Mouse (Mus musculus) CH12.LX (cell line): Measurements from ENCODE around the gene Bdkrb2. TPM values are rescaled to one million over a fixed set of nuclear protein-coding genes. Genes with fewer than 3 reads are reported as not detected.

Source experiments
- DNase-seq: peaks from one replicate; pipeline ENCODE4 v3.0.0-alpha.2; 2013; ENCODE audit errors: extremely low read depth
- H3K27ac ChIP-seq: 2 replicates; pipeline ENCODE4 v1.5.1; 2012; ENCODE audit warnings: low read depth, mild to moderate bottlenecking, control low read depth, moderate library complexity; ENCODE audit not compliant: insufficient read depth
- H3K27me3 ChIP-seq: replicated peaks from 2 replicates; pipeline ENCODE3; 2012; ENCODE audit warnings: inconsistent platforms
- H3K36me3 ChIP-seq, 2 experiments: replicated peaks in 1 of 2; 2 replicates each; pipeline versions ENCODE3 to v1.6.1; 2012; ENCODE audit warnings: inconsistent platforms in 1 of 2, low read length in 1 of 2, mild to moderate bottlenecking in 1 of 2, mixed read lengths in 1 of 2, moderate library complexity in 1 of 2; ENCODE audit not compliant: control insufficient read depth in 1 of 2, insufficient read depth in 1 of 2
- H3K4me1 ChIP-seq, 2 experiments: 2 replicates each; pipeline ENCODE4 v1.6.1; 2012; ENCODE audit warnings: inconsistent platforms in 1 of 2, moderate library complexity in 1 of 2; ENCODE audit not compliant: insufficient read depth in 2 of 2, control insufficient read depth in 1 of 2
- H3K4me2 ChIP-seq: 2 replicates; pipeline ENCODE4 v1.6.1; 2012; ENCODE audit warnings: low read depth, mild to moderate bottlenecking, control low read depth; ENCODE audit not compliant: poor library complexity, insufficient read depth, severe bottlenecking
- H3K4me3 ChIP-seq, 3 experiments: fragments of 150-350 bp in 1 of 3; sonication (generic) in 1 of 3; replicated peaks in 1 of 3; 2 replicates each; pipeline versions ENCODE3 to v1.5.1; 2011 to 2012; ENCODE audit warnings: low read depth in 2 of 3, low read length in 2 of 3, mild to moderate bottlenecking in 2 of 3, moderate library complexity in 2 of 3, control low read depth in 1 of 3, improper control_type of control experiment in 1 of 3, inconsistent platforms in 1 of 3, mixed read lengths in 1 of 3; ENCODE audit not compliant: poor library complexity in 1 of 3
- H3K79me2 ChIP-seq: replicated peaks from 2 replicates; pipeline ENCODE4 v1.6.1; 2012; ENCODE audit warnings: mild to moderate bottlenecking, moderate library complexity; ENCODE audit not compliant: control insufficient read depth, poor library complexity, insufficient read depth, severe bottlenecking; ENCODE audit errors: extremely low read depth
- H3K9ac ChIP-seq: 2 replicates; pipeline ENCODE4 v1.6.1; 2012; ENCODE audit warnings: low read depth, mild to moderate bottlenecking, control low read depth, moderate library complexity; ENCODE audit not compliant: insufficient read depth
- H3K9me3 ChIP-seq: replicated peaks from 2 replicates; pipeline ENCODE3; 2012; ENCODE audit warnings: low read length, inconsistent platforms, mixed read lengths
- E2F4 ChIP-seq: IDR thresholded peaks from 2 replicates; pipeline ENCODE4 v1.6.1; 2011; ENCODE audit warnings: low read depth, low read length, improper control_type of control experiment; ENCODE audit not compliant: insufficient replicate concordance
- ELF1 ChIP-seq: IDR thresholded peaks from 2 replicates; pipeline ENCODE4 v1.6.1; 2014; ENCODE audit warnings: low read depth, mild to moderate bottlenecking, inconsistent platforms, low read length, improper control_type of control experiment
- ETS1 ChIP-seq: conservative IDR thresholded peaks from 2 replicates; pipeline ENCODE4 v1.6.1; 2012; ENCODE audit warnings: low read depth, mild to moderate bottlenecking, inconsistent platforms, low read length, improper control_type of control experiment, moderate library complexity
- GABPA ChIP-seq: IDR thresholded peaks from 2 replicates; pipeline ENCODE4 v1.6.1; 2012; ENCODE audit warnings: low read depth, low read length, improper control_type of control experiment, inconsistent platforms; ENCODE audit not compliant: insufficient replicate concordance
- HCFC1 ChIP-seq: IDR thresholded peaks from 2 replicates; pipeline ENCODE4 v1.6.1; 2012; ENCODE audit warnings: low read depth, mild to moderate bottlenecking, inconsistent platforms, low read length, improper control_type of control experiment
- JUN ChIP-seq: IDR thresholded peaks from 2 replicates; pipeline ENCODE4 v1.6.1; 2011; ENCODE audit warnings: low read depth, mild to moderate bottlenecking, low read length, improper control_type of control experiment, moderate library complexity; ENCODE audit not compliant: insufficient read depth
- JUND ChIP-seq: conservative IDR thresholded peaks from 2 replicates; pipeline ENCODE4 v1.6.1; 2011; ENCODE audit warnings: low read depth, low read length, improper control_type of control experiment
- KAT2A ChIP-seq: IDR thresholded peaks from 2 replicates; pipeline ENCODE4 v1.6.1; 2012; ENCODE audit warnings: low read length, improper control_type of control experiment, inconsistent platforms; ENCODE audit not compliant: insufficient replicate concordance
- MAFK ChIP-seq: IDR thresholded peaks from 2 replicates; pipeline ENCODE4 v1.6.1; 2011; ENCODE audit warnings: low read length, improper control_type of control experiment; ENCODE audit not compliant: insufficient replicate concordance
- MAZ ChIP-seq: IDR thresholded peaks from 2 replicates; pipeline ENCODE4 v1.6.1; 2012; ENCODE audit warnings: low read depth, mild to moderate bottlenecking, inconsistent platforms, low read length, improper control_type of control experiment, moderate library complexity
- MEF2A ChIP-seq: IDR thresholded peaks from 2 replicates; pipeline ENCODE4 v1.6.1; 2014; ENCODE audit warnings: low read depth, mild to moderate bottlenecking, inconsistent platforms, low read length, improper control_type of control experiment, borderline replicate concordance
- MXI1 ChIP-seq: IDR thresholded peaks from 2 replicates; pipeline ENCODE4 v1.6.1; 2011; ENCODE audit warnings: mild to moderate bottlenecking, low read depth, low read length, improper control_type of control experiment
- MYC ChIP-seq: IDR thresholded peaks from 2 replicates; pipeline ENCODE4 v1.6.1; 2011; ENCODE audit warnings: low read depth, mild to moderate bottlenecking, improper control_type of control experiment, low read length
- NRF1 ChIP-seq: IDR thresholded peaks from 2 replicates; pipeline ENCODE4 v1.6.1; 2014; ENCODE audit warnings: low read depth, mild to moderate bottlenecking, inconsistent platforms, low read length, improper control_type of control experiment, moderate library complexity
- PAX5 ChIP-seq: IDR thresholded peaks from 2 replicates; pipeline ENCODE4 v1.6.1; 2012; ENCODE audit warnings: low read length, inconsistent platforms, mixed read lengths
- POLR2A ChIP-seq: IDR thresholded peaks from 2 replicates; pipeline ENCODE4 v1.6.1; 2011; ENCODE audit warnings: low read depth, mild to moderate bottlenecking, improper control_type of control experiment, low read length
- SIN3A ChIP-seq: IDR thresholded peaks from 2 replicates; pipeline ENCODE4 v1.6.1; 2012; ENCODE audit warnings: low read length, improper control_type of control experiment, inconsistent platforms
- TBP ChIP-seq: conservative IDR thresholded peaks from 2 replicates; pipeline ENCODE4 v1.6.1; 2011; ENCODE audit warnings: low read depth, low read length, improper control_type of control experiment
- UBTF ChIP-seq: IDR thresholded peaks from 2 replicates; pipeline ENCODE4 v1.6.1; 2012; ENCODE audit warnings: low read depth, mild to moderate bottlenecking, inconsistent platforms, low read length, improper control_type of control experiment, moderate library complexity
- USF1 ChIP-seq: IDR thresholded peaks from 2 replicates; pipeline ENCODE4 v1.6.1; 2014; ENCODE audit warnings: low read depth, mild to moderate bottlenecking, inconsistent platforms, low read length, improper control_type of control experiment
- ZNF384 ChIP-seq: IDR thresholded peaks from 2 replicates; pipeline ENCODE4 v1.6.1; 2012; ENCODE audit warnings: low read depth, low read length, improper control_type of control experiment, inconsistent platforms
- dilution Hi-C: fragments of 300-500 bp; cut with MboI; formaldehyde crosslinking; loops from 2 replicates; pipeline ENCODE4 v1.14.3; 2020; ENCODE audit warnings: low sequenced_read_pairs; ENCODE audit not compliant: extremely low pct_unique_long_range_greater_than_20kb, extremely low pct_ligation_motif_present
- in situ Hi-C: fragments of 300-500 bp; cut with MboI; formaldehyde crosslinking; loops from 3 replicates; pipeline ENCODE4 v1.14.3; 2019; ENCODE audit warnings: low sequenced_read_pairs, low pct_ligation_motif_present, low pct_unique_long_range_greater_than_20kb, mixed read lengths
- polyA plus RNA-seq: library from polyadenylated mRNA; unstranded; fragments of >175 nt; gene quantifications from 2 replicates; pipeline ENCODE4 v1.2.1, GENCODE M21; 2012; ENCODE audit warnings: low read depth; ENCODE audit not compliant: insufficient read length
- total RNA-seq, 2 experiments: library from RNA; depleted of rRNA; stranded (reverse); fragments of 300-350 nt in 1 of 2; fragments of >200 nt in 1 of 2; gene quantifications; 2 replicates each; pipeline ENCODE4 v1.2.3; 2012 to 2014

Bdkrb2 gene
- total and polyA plus RNA-seq, 3 experiments, result 0.06 TPM; not detected in 2

- Histone ChIP-seq H3K79me2 (no peaks in the 10 kb centered on the region), H3K36me3 (no peaks in the 10 kb centered on the region), H3K9ac (no peak overlapping the region), H3K27ac (no peak overlapping the region), H3K4me2 (no peak overlapping the region), H3K27me3 (peaks cover 50% of the 10 kb centered on the region), H3K4me1 (peaks cover 0 to 17% of the 10 kb centered on the region in 2 experiments; a peak in 2 of 4 replicates), H3K4me3 (no peak overlapping the region), H3K9me3 (peaks cover 3% of the 10 kb centered on the region)
- dilution Hi-C loops, result no loop called here
- DNase-seq, result no peak
- in situ Hi-C loops, result no loop called here
- TF ChIP-seq ZNF384 (no peak), SIN3A (no peak), UBTF (no peak), ETS1 (no peak), JUN (no peak), E2F4 (no peak), ELF1 (no peak), MEF2A (no peak), USF1 (no peak), KAT2A (no peak), MXI1 (no peak)
Observed at GRCm38 (mm10) chr12:105565221-105565620, 2.2 kb downstream of the Bdkrb2 start.

- H3K36me3 ChIP-seq, result no peaks in the 10 kb centered on the region
- no peaks in the 10 kb centered on the region for H3K79me2 ChIP-seq
- H3K4me1 ChIP-seq, result peaks cover 0 to 9% of the 10 kb centered on the region in 2 experiments; a peak in 1 of 4 replicates
- peaks cover 3% of the 10 kb centered on the region for H3K27me3 ChIP-seq
- no peak overlapping the region for H3K27ac ChIP-seq
- peaks cover 9% of the 10 kb centered on the region for H3K9me3 ChIP-seq
- no peak overlapping the region for H3K9ac ChIP-seq
- no peak for DNase-seq
- in situ Hi-C loops, result no loop called here
- TF ChIP-seq NRF1 (no peak), JUN (no peak), ELF1 (no peak), MAZ (no peak), MYC (no peak), JUND (no peak), HCFC1 (no peak), TBP (no peak), PAX5 (no peak), MAFK (no peak), POLR2A (no peak), GABPA (no peak), MEF2A (no peak), USF1 (no peak), E2F4 (no peak)
- TF ChIP-seq, all 38 proteins: peak for 0
- no peak overlapping the region for H3K4me2 ChIP-seq
- dilution Hi-C loops, result no loop called here
- H3K4me3 ChIP-seq, result no peak overlapping the region
Observed at GRCm38 (mm10) chr12:105571867-105572266, 8.8 kb downstream of the Bdkrb2 start.
